Mouse (Mus musculus): Measurements from ENCODE around the gene Nxt1.

DNA sequence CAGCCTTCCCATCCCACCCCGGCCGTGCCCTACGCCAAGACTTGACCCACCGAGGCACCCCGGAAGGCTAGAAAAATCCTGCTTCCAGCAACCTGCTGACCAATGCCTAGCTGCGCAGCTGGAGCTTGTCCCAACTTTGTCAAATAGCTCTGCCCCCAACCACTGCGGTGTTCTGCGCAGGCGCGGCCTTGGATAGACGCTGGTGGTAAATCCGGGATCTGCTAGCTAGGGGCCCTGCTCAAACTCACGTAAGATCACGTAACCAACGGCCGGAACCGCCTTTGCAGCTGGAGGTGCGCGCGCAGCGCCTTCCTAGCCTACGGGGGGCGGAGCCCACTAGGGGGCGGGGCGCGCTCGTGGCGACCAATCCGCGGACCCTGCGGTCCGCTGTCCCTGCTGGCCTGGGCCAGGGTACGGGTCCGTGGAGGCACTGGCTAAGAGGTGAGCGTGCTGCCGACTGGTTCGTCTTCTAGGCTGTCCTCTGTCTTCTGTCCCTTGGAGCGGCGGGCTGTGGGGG, 8.4 kb downstream of the Nxt1 start, which contains the start of gene Gzf1:
- TF ChIP-seq ZNF384 (IDR thresholded peaks at IDR 0.05; ENCODE audit: low read depth, low read length): no peak
- no peak for TF ChIP-seq CHD2 (IDR thresholded peaks at IDR 0.05; ENCODE audit: low read depth, low read length)
- TF ChIP-seq ZC3H11A (IDR thresholded peaks at IDR 0.05; ENCODE audit: borderline replicate concordance, low read depth, low read length): no peak
- no peak for TF ChIP-seq HCFC1 (IDR thresholded peaks at IDR 0.05; ENCODE audit: borderline replicate concordance, insufficient read depth, low read length)
- no peak for TF ChIP-seq MAFK (IDR thresholded peaks at IDR 0.05; ENCODE audit: insufficient read depth, low read depth, low read length)

Data from ES-E14 (cell line).